In the genomic region with DNA sequence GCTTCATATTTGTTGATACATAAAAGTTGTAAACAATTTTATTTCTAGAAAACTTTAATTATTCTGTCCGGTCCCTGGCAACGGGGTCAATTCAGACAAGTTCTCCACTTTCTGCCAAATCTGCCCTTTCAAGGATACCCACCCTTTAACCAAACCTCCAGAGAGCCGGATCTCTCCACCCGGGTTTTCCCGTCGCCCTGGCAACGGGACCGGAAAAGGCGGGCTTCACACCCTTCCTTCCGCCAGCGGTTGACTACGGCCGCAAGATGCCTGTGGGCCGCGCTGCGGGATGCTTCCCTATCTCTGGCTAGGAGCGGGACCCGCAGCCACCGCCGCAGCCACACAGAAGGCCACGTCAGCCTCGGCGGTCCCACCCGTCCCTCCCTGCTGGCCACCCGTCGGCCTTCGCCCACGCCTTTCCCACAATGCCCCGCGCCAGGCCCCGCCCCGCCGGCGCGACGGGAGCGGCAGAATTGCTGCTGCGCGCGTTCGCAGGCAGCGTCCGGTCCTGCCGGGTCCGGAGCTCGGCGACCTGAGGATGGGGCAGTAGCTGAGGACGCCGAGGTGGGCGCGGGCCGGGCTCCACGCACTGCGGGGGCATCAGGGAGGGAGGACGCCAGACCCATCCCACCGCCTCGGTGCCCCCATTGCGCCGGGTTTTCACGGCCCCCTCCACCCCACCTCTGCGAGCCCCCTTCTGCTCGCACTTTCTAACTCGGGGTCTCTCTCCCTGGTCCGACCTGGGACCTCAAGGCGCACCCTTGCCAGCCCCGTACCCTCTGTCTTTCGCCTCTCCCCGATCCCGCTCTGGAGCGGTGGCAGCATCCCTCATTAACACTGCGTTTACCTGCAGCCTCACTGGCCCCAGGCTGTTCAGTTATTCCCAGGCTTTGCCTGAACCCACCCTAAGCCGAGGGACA, we compare ENCODE assay signal across 8 mouse cellular contexts. TPM values are rescaled to one million over a fixed set of nuclear protein-coding genes. Genes with fewer than 3 reads are reported as not detected.
A peak's percentile ranks its signal among the peaks of the same experiment; 100 is the strongest.
DNase-seq lines count a peak whose midpoint lies in the region; ATAC-seq lines count a peak whose summit lies in the region.

A gene (plus strand): TSS at position 225 of the 920 bp plus-strand sequence.

- no peaks in the 10 kb centered on the region for H3K9me3 ChIP-seq in forebrain, embryonic 14.5 days (replicated peaks; ENCODE audit: control insufficient read depth, low read length)
- H3K9me3 ChIP-seq in neural tube, embryonic 15.5 days (replicated peaks): no peaks in the 10 kb centered on the region

- under 1% methylated on average over 71 of the region's 72 CpGs for WGBS in forebrain, embryonic 14.5 days
- under 1% methylated on average over 60 of the region's 72 CpGs for WGBS in neural tube, embryonic 15.5 days

- H3K4me1 ChIP-seq in forebrain, embryonic 14.5 days (ENCODE audit: control insufficient read depth, insufficient read depth, low read length): no peaks in the 10 kb centered on the region; the same call in 1 of the 2 replicates
- H3K4me1 ChIP-seq in neural tube, embryonic 15.5 days: peaks cover 17% of the 10 kb centered on the region

- peak within 1 kb of the TSS; percentile 95 for H3K9ac ChIP-seq in forebrain, embryonic 14.5 days (ENCODE audit: low read length)
- H3K9ac ChIP-seq in neural tube, embryonic 15.5 days (replicated peaks): peak within 1 kb of the TSS; percentile 89

- peak within 1 kb of the TSS; percentile 75 for H3K4me2 ChIP-seq in forebrain, embryonic 14.5 days (ENCODE audit: low read length)
- H3K4me2 ChIP-seq in neural tube, embryonic 15.5 days: peak within 1 kb of the TSS; percentile 66

- peak within 1 kb of the TSS; percentile 97 for H3K27ac ChIP-seq in forebrain, embryonic 14.5 days (ENCODE audit: low read depth, low read length)
- H3K27ac ChIP-seq in neural tube, embryonic 15.5 days (replicated peaks): peak within 1 kb of the TSS; percentile 96

- intact Hi-C loops in heart, postnatal 14 days (cut with DNase I): no loop called here

- peak; percentile 97 for ATAC-seq in forebrain, embryonic 14.5 days
- ATAC-seq in neural tube, embryonic 15.5 days (ENCODE audit: low FRiP score): peak; percentile 98

- peak within 1 kb of the TSS; percentile 73 for H3K4me3 ChIP-seq in forebrain, embryonic 14.5 days (ENCODE audit: low read depth, low read length)
- peak within 1 kb of the TSS; percentile 82 for H3K4me3 ChIP-seq in neural tube, embryonic 15.5 days (replicated peaks)

- no peaks in the 10 kb centered on the region for H3K27me3 ChIP-seq in forebrain, embryonic 14.5 days (replicated peaks; ENCODE audit: control insufficient read depth, insufficient read depth, low read length)
- no peaks in the 10 kb centered on the region for H3K27me3 ChIP-seq in neural tube, embryonic 15.5 days (replicated peaks)

- DNase-seq in ES-CJ7 (ENCODE audit: low read depth, low spot score): peak; percentile 85
- DNase-seq in cerebellum, adult 11 months: peak; percentile 84
- DNase-seq in forebrain, embryonic 14.5 days (ENCODE audit: low spot score): peak; percentile 93
- peak; percentile 94 for DNase-seq in heart, postnatal 14 days
- DNase-seq in layer of hippocampus, adult 11-12 months (ENCODE audit: low spot score): peak; percentile 89
- peak; percentile 92 to 94 for DNase-seq in lung, adult 18-20 months
- peak; percentile 90 for DNase-seq in testis, postnatal 14 days (ENCODE audit: low spot score)

- H3K36me3 ChIP-seq in forebrain, embryonic 14.5 days (ENCODE audit: control insufficient read depth, insufficient read depth, low read length): peaks cover 14% of the 10 kb centered on the region; the same call in 1 of the 2 replicates
- peaks cover 5% of the 10 kb centered on the region; the same call in 1 of the 2 replicates for H3K36me3 ChIP-seq in neural tube, embryonic 15.5 days

RNA-seq across cellular contexts. Expression of the gene that starts here (rescaled TPM):
- 60.7 and 62.5 TPM in 2 replicates for polyA plus RNA-seq in forebrain, embryonic 14.5 days (2014; fragmentation: Nextera tagmentation; extraction: Ambion mirVana)
- 10 to 100 TPM; 38.6 to 42.3 TPM for total RNA-seq in heart, postnatal 14 days (2021)
- 60.1 and 61.2 TPM in 2 replicates for polyA plus RNA-seq in neural tube, embryonic 15.5 days (2015; fragmentation: Nextera tagmentation; extraction: Ambion mirVana)

Comparison
In these comparisons a context has a peak if more than half of its experiments do, and no peak if none do; other contexts are left out.
1. Peak in every context shown above with its lines: DNase-seq, ATAC-seq, H3K4me3 ChIP-seq and H3K27ac ChIP-seq.